Mouse (Mus musculus): ENCODE results near the gene Kcnh1. TPM values are rescaled to one million over a fixed set of nuclear protein-coding genes. Genes with fewer than 3 reads are reported as not detected.

Gene Kcnh1
- polyA plus RNA-seq, 1 experiment from 2014 or later: 3.0 TPM

GRCm38 (mm10) chr1:192463732-192464131, 273.2 kb downstream of the Kcnh1 start:
- Histone ChIP-seq H3K9ac (ENCODE audit: low read depth, low read length) (no peak overlapping the region), H3K27ac (ENCODE audit: low read length) (no peak overlapping the region), H3K27me3 (ENCODE audit: control insufficient read depth, insufficient read depth, low read depth, low read length) (no peaks in the 10 kb centered on the region), H3K4me1 (ENCODE audit: control insufficient read depth, insufficient read depth, low read length) (no peaks in the 10 kb centered on the region), H3K4me3 (ENCODE audit: low read depth, low read length) (no peak overlapping the region), H3K4me2 (ENCODE audit: low read length) (no peak overlapping the region), H3K36me3 (ENCODE audit: control insufficient read depth, insufficient read depth, low read length) (no peaks in the 10 kb centered on the region), H3K9me3 (replicated peaks; ENCODE audit: control insufficient read depth, low read length, poor library complexity, severe bottlenecking) (no peaks in the 10 kb centered on the region)
- no peak for ATAC-seq
- WGBS: 75% methylated on average over 4 of the region's 4 CpGs

GRCm38 (mm10) chr1:192472366-192472765, 281.8 kb downstream of the Kcnh1 start:
- Histone ChIP-seq H3K9ac (ENCODE audit: low read depth, low read length) (no peak overlapping the region), H3K9me3 (replicated peaks; ENCODE audit: control insufficient read depth, low read length, poor library complexity, severe bottlenecking) (no peaks in the 10 kb centered on the region), H3K36me3 (ENCODE audit: control insufficient read depth, insufficient read depth, low read length) (no peaks in the 10 kb centered on the region), H3K4me2 (ENCODE audit: low read length) (no peak overlapping the region), H3K27me3 (ENCODE audit: control insufficient read depth, insufficient read depth, low read depth, low read length) (no peaks in the 10 kb centered on the region), H3K27ac (ENCODE audit: low read length) (no peak overlapping the region), H3K4me3 (ENCODE audit: low read depth, low read length) (no peak overlapping the region), H3K4me1 (ENCODE audit: control insufficient read depth, insufficient read depth, low read length) (no peaks in the 10 kb centered on the region; the same call in 1 of the 2 replicates)
- no peak for ATAC-seq
- WGBS: 65% methylated on average over 4 of the region's 4 CpGs

GRCm38 (mm10) chr1:192473134-192473533, 282.6 kb downstream of the Kcnh1 start:
- no peaks in the 10 kb centered on the region for H3K27me3 ChIP-seq (ENCODE audit: control insufficient read depth, insufficient read depth, low read depth, low read length)
- no peaks in the 10 kb centered on the region for H3K36me3 ChIP-seq (ENCODE audit: control insufficient read depth, insufficient read depth, low read length)
- H3K4me2 ChIP-seq (ENCODE audit: low read length): no peak overlapping the region
- no peaks in the 10 kb centered on the region for H3K9me3 ChIP-seq (replicated peaks; ENCODE audit: control insufficient read depth, low read length, poor library complexity, severe bottlenecking)
- H3K4me1 ChIP-seq (ENCODE audit: control insufficient read depth, insufficient read depth, low read length): peaks cover 7% of the 10 kb centered on the region
- H3K27ac ChIP-seq (ENCODE audit: low read length): no peak overlapping the region
- no peak for ATAC-seq
- H3K9ac ChIP-seq (ENCODE audit: low read depth, low read length): no peak overlapping the region
- no peak overlapping the region for H3K4me3 ChIP-seq (ENCODE audit: low read depth, low read length)
- WGBS: 94% methylated on average over 6 of the region's 6 CpGs

- 75% methylated on average over 7 of the region's 7 CpGs for WGBS
- no peak for ATAC-seq
- no peak overlapping the region for H3K27ac ChIP-seq (ENCODE audit: low read length)
Observed at GRCm38 (mm10) chr1:192476704-192477103, 286.1 kb downstream of the Kcnh1 start.

GRCm38 (mm10) chr1:192477556-192477955, 287.0 kb downstream of the Kcnh1 start:
- Histone ChIP-seq H3K36me3 (ENCODE audit: control insufficient read depth, insufficient read depth, low read length) (no peaks in the 10 kb centered on the region), H3K27ac (ENCODE audit: low read length) (peak overlapping the region; percentile 14; the same call in 1 of the 2 replicates), H3K4me3 (ENCODE audit: low read depth, low read length) (no peak overlapping the region), H3K4me2 (ENCODE audit: low read length) (no peak overlapping the region), H3K27me3 (ENCODE audit: control insufficient read depth, insufficient read depth, low read depth, low read length) (no peaks in the 10 kb centered on the region), H3K4me1 (ENCODE audit: control insufficient read depth, insufficient read depth, low read length) (peaks cover 10% of the 10 kb centered on the region), H3K9ac (ENCODE audit: low read depth, low read length) (no peak overlapping the region), H3K9me3 (replicated peaks; ENCODE audit: control insufficient read depth, low read length, poor library complexity, severe bottlenecking) (no peaks in the 10 kb centered on the region)
- 74% methylated on average over 6 of the region's 6 CpGs for whole genome bisulfite sequencing
- 0 out of 2 replicates have a peak, but pooled peaks have one; percentile 8 for ATAC-seq

More at GRCm38 (mm10) chr1:192476704-192477103, 286.1 kb downstream of the Kcnh1 start:
- Histone ChIP-seq H3K4me3 (ENCODE audit: low read depth, low read length) (no peak overlapping the region), H3K4me1 (ENCODE audit: control insufficient read depth, insufficient read depth, low read length) (peaks cover 10% of the 10 kb centered on the region), H3K4me2 (ENCODE audit: low read length) (no peak overlapping the region), H3K36me3 (ENCODE audit: control insufficient read depth, insufficient read depth, low read length) (no peaks in the 10 kb centered on the region), H3K27me3 (ENCODE audit: control insufficient read depth, insufficient read depth, low read depth, low read length) (no peaks in the 10 kb centered on the region), H3K9me3 (replicated peaks; ENCODE audit: control insufficient read depth, low read length, poor library complexity, severe bottlenecking) (no peaks in the 10 kb centered on the region), H3K9ac (ENCODE audit: low read depth, low read length) (no peak overlapping the region)

GRCm38 (mm10) chr1:192478176-192478575, 287.6 kb downstream of the Kcnh1 start:
- ATAC-seq: no peak
- Histone ChIP-seq H3K9me3 (replicated peaks; ENCODE audit: control insufficient read depth, low read length, poor library complexity, severe bottlenecking) (no peaks in the 10 kb centered on the region), H3K9ac (ENCODE audit: low read depth, low read length) (no peak overlapping the region), H3K4me3 (ENCODE audit: low read depth, low read length) (no peak overlapping the region), H3K36me3 (ENCODE audit: control insufficient read depth, insufficient read depth, low read length) (no peaks in the 10 kb centered on the region), H3K27ac (ENCODE audit: low read length) (peak overlapping the region; percentile 3; the same call in 1 of the 2 replicates), H3K27me3 (ENCODE audit: control insufficient read depth, insufficient read depth, low read depth, low read length) (no peaks in the 10 kb centered on the region), H3K4me1 (ENCODE audit: control insufficient read depth, insufficient read depth, low read length) (peaks cover 10% of the 10 kb centered on the region), H3K4me2 (ENCODE audit: low read length) (no peak overlapping the region)
- 51% methylated on average over 5 of the region's 5 CpGs for WGBS

- Histone ChIP-seq H3K9me3 (replicated peaks; ENCODE audit: control insufficient read depth, low read length, poor library complexity, severe bottlenecking) (no peaks in the 10 kb centered on the region), H3K36me3 (ENCODE audit: control insufficient read depth, insufficient read depth, low read length) (no peaks in the 10 kb centered on the region), H3K4me2 (ENCODE audit: low read length) (no peak overlapping the region), H3K4me3 (ENCODE audit: low read depth, low read length) (no peak overlapping the region), H3K27me3 (ENCODE audit: control insufficient read depth, insufficient read depth, low read depth, low read length) (no peaks in the 10 kb centered on the region), H3K9ac (ENCODE audit: low read depth, low read length) (no peak overlapping the region), H3K27ac (ENCODE audit: low read length) (no peak overlapping the region), H3K4me1 (ENCODE audit: control insufficient read depth, insufficient read depth, low read length) (peaks cover 10% of the 10 kb centered on the region)
- no peak for ATAC-seq
- 89% methylated on average over 8 of the region's 8 CpGs for WGBS
Observed at GRCm38 (mm10) chr1:192480072-192480784, 289.7 kb downstream of the Kcnh1 start.

GRCm38 (mm10) chr1:192481446-192481845, 290.9 kb downstream of the Kcnh1 start:
- no peak for ATAC-seq
- Histone ChIP-seq H3K9me3 (replicated peaks; ENCODE audit: control insufficient read depth, low read length, poor library complexity, severe bottlenecking) (no peaks in the 10 kb centered on the region), H3K9ac (ENCODE audit: low read depth, low read length) (no peak overlapping the region), H3K4me3 (ENCODE audit: low read depth, low read length) (no peak overlapping the region), H3K4me1 (ENCODE audit: control insufficient read depth, insufficient read depth, low read length) (peaks cover 10% of the 10 kb centered on the region), H3K4me2 (ENCODE audit: low read length) (no peak overlapping the region), H3K27me3 (ENCODE audit: control insufficient read depth, insufficient read depth, low read depth, low read length) (no peaks in the 10 kb centered on the region), H3K27ac (ENCODE audit: low read length) (no peak overlapping the region), H3K36me3 (ENCODE audit: control insufficient read depth, insufficient read depth, low read length) (no peaks in the 10 kb centered on the region)

GRCm38 (mm10) chr1:192485030-192485429, 294.5 kb downstream of the Kcnh1 start:
- H3K27ac ChIP-seq (ENCODE audit: low read length): no peak overlapping the region
- no peaks in the 10 kb centered on the region for H3K36me3 ChIP-seq (ENCODE audit: control insufficient read depth, insufficient read depth, low read length)
- no peak for ATAC-seq
- no peaks in the 10 kb centered on the region for H3K9me3 ChIP-seq (replicated peaks; ENCODE audit: control insufficient read depth, low read length, poor library complexity, severe bottlenecking)
- 80% methylated on average over 3 of the region's 3 CpGs for WGBS
- H3K9ac ChIP-seq (ENCODE audit: low read depth, low read length): no peak overlapping the region
- no peak overlapping the region for H3K4me3 ChIP-seq (ENCODE audit: low read depth, low read length)
- H3K4me1 ChIP-seq (ENCODE audit: control insufficient read depth, insufficient read depth, low read length): no peaks in the 10 kb centered on the region
- no peaks in the 10 kb centered on the region for H3K27me3 ChIP-seq (ENCODE audit: control insufficient read depth, insufficient read depth, low read depth, low read length)
- H3K4me2 ChIP-seq (ENCODE audit: low read length): no peak overlapping the region

Data from midbrain, embryonic 16.5 days (tissue).